ENCODE assay signal across 17 mouse cellular contexts in genomic region chr1:66349166-66349835, GRCm38 (mm10).
DNase-seq lines count a peak whose midpoint lies in the region; ATAC-seq lines count a peak whose summit lies in the region.
"Had no signal": no experiment of that assay in that cellular context is flagged by ENCODE, and none has a peak within 500 bp of the region (broad histone marks: within the 10 kb centered on the region; RNA-seq: fewer than 3 reads in every experiment).

No protein-coding gene starts in this region.

- peaks cover 30% of the 10 kb centered on the region for H3K4me1 ChIP-seq in hindbrain, embryonic 13.5 days (replicated peaks)
- peaks cover 18% of the 10 kb centered on the region for H3K4me1 ChIP-seq in hindbrain, embryonic 10.5 days (replicated peaks)
- peaks cover 34% of the 10 kb centered on the region for H3K4me1 ChIP-seq in midbrain, embryonic 13.5 days (replicated peaks)
- H3K4me1 ChIP-seq: embryonic facial prominence, embryonic 15.5 days; liver, embryonic 12.5 days had no signal

- no peak overlapping the region for H3K9ac ChIP-seq in hindbrain, embryonic 13.5 days
- H3K9ac ChIP-seq in midbrain, embryonic 13.5 days (replicated peaks) = no peak overlapping the region
- H3K9ac ChIP-seq: embryonic facial prominence, embryonic 15.5 days; liver, embryonic 12.5 days; neural tube, embryonic 12.5 days had no signal

- H3K4me3 ChIP-seq in hindbrain, embryonic 13.5 days = no peak overlapping the region
- no peak overlapping the region for H3K4me3 ChIP-seq in hindbrain, embryonic 10.5 days
- no peak overlapping the region for H3K4me3 ChIP-seq in midbrain, embryonic 13.5 days (replicated peaks)
- H3K4me3 ChIP-seq: embryonic facial prominence, embryonic 15.5 days; liver, embryonic 12.5 days; neural tube, embryonic 12.5 days had no signal

- H3K9me3 ChIP-seq in hindbrain, embryonic 13.5 days = no peaks in the 10 kb centered on the region
- H3K9me3 ChIP-seq in hindbrain, embryonic 10.5 days = no peaks in the 10 kb centered on the region
- no peaks in the 10 kb centered on the region for H3K9me3 ChIP-seq in midbrain, embryonic 13.5 days
- H3K9me3 ChIP-seq: embryonic facial prominence, embryonic 15.5 days; G1E; liver, embryonic 12.5 days; neural tube, embryonic 12.5 days had no signal

- no peak overlapping the region for H3K4me2 ChIP-seq in hindbrain, embryonic 13.5 days
- no peak overlapping the region for H3K4me2 ChIP-seq in midbrain, embryonic 13.5 days (replicated peaks)
- H3K4me2 ChIP-seq: embryonic facial prominence, embryonic 15.5 days; heart, embryonic 11.5 days; liver, embryonic 12.5 days; neural tube, embryonic 12.5 days had no signal

- ATAC-seq in hindbrain, embryonic 13.5 days (ENCODE audit: low FRiP score) = 0 out of 2 replicates have a peak, but pooled peaks have one; percentile 34
- peak; percentile 59 for ATAC-seq in midbrain, embryonic 13.5 days
- ATAC-seq: liver, embryonic 12.5 days had no signal

- H3K27me3 ChIP-seq in hindbrain, embryonic 13.5 days = no peaks in the 10 kb centered on the region
- no peaks in the 10 kb centered on the region for H3K27me3 ChIP-seq in hindbrain, embryonic 10.5 days (ENCODE audit: insufficient read depth, poor library complexity, severe bottlenecking)
- no peaks in the 10 kb centered on the region for H3K27me3 ChIP-seq in midbrain, embryonic 13.5 days
- H3K27me3 ChIP-seq: embryonic facial prominence, embryonic 15.5 days; liver, embryonic 12.5 days; neural tube, embryonic 12.5 days had no signal

- DNase-seq in hindbrain, embryonic 10.5 days (ENCODE audit: low spot score) = no peak
- DNase-seq in cerebellum, adult 11-12 months = peak; percentile 34
- peak; percentile 20 to 65 for DNase-seq in cerebellum, postnatal 14 days
- no peak for DNase-seq in lung, postnatal 25 days (ENCODE audit: low spot score)
- no peak for DNase-seq in lung, adult 18-20 months
- no peak for DNase-seq in urinary bladder, postnatal 4 days (ENCODE audit: low spot score in 2 of 2)
- DNase-seq: gastrocnemius, postnatal 25 days; kidney, adult 18-20 months; kidney, postnatal 36 days; lung, postnatal 10 days had no signal

- no peaks in the 10 kb centered on the region; the same call in 1 of the 2 replicates for H3K36me3 ChIP-seq in hindbrain, embryonic 13.5 days
- H3K36me3 ChIP-seq in hindbrain, embryonic 10.5 days = no peaks in the 10 kb centered on the region
- peaks cover 5% of the 10 kb centered on the region; the same call in 1 of the 2 replicates for H3K36me3 ChIP-seq in midbrain, embryonic 13.5 days
- H3K36me3 ChIP-seq: embryonic facial prominence, embryonic 15.5 days; G1E; liver, embryonic 12.5 days; neural tube, embryonic 12.5 days had no signal

- WGBS in hindbrain, embryonic 13.5 days = 39% methylated on average over 3 of the region's 3 CpGs
- 40% methylated on average over 3 of the region's 3 CpGs for WGBS in hindbrain, embryonic 10.5 days
- WGBS in midbrain, embryonic 13.5 days = 20% methylated on average over 3 of the region's 3 CpGs

- peak overlapping the region; percentile 60 for H3K27ac ChIP-seq in hindbrain, embryonic 13.5 days
- no peak overlapping the region for H3K27ac ChIP-seq in hindbrain, embryonic 10.5 days
- H3K27ac ChIP-seq in midbrain, embryonic 13.5 days = peak overlapping the region; percentile 44
- H3K27ac ChIP-seq: embryonic facial prominence, embryonic 15.5 days; liver, embryonic 12.5 days; neural tube, embryonic 12.5 days had no signal

Comparison
In these comparisons a context has a peak if more than half of its experiments do, and no peak if none do; other contexts are left out.
1. DNase-seq: peak in cerebellum, adult 11-12 months (single experiment) and cerebellum, postnatal 14 days (2 of 2); none in hindbrain, embryonic 10.5 days (single experiment), lung, postnatal 25 days (single experiment), lung, adult 18-20 months (0 of 2) and urinary bladder, postnatal 4 days (0 of 2).